11 mouse cellular contexts compared by ENCODE assay signal in genomic region chr1:162831838-162832573, GRCm38 (mm10). TPM values are rescaled to one million over a fixed set of nuclear protein-coding genes. Genes with fewer than 3 reads are reported as not detected.
DNase-seq lines count a peak whose midpoint lies in the region; ATAC-seq lines count a peak whose summit lies in the region.
"Had no signal": no experiment of that assay in that cellular context is flagged by ENCODE, and none has a peak within 500 bp of the region (broad histone marks: within the 10 kb centered on the region; RNA-seq: fewer than 3 reads in every experiment).

No protein-coding gene starts in this region.

- intact Hi-C loops in heart, postnatal 14 days (cut with DNase I): no loop called here

- no peaks in the 10 kb centered on the region for H3K9me3 ChIP-seq in heart, embryonic 13.5 days
- H3K9me3 ChIP-seq in hindbrain, embryonic 15.5 days: no peaks in the 10 kb centered on the region
- no peaks in the 10 kb centered on the region for H3K9me3 ChIP-seq in midbrain, embryonic 16.5 days (replicated peaks; ENCODE audit: control insufficient read depth, low read length, poor library complexity, severe bottlenecking)
- H3K9me3 ChIP-seq: liver, embryonic 13.5 days had no signal

- H3K27me3 ChIP-seq in heart, embryonic 13.5 days (replicated peaks): no peaks in the 10 kb centered on the region
- no peaks in the 10 kb centered on the region for H3K27me3 ChIP-seq in hindbrain, embryonic 15.5 days
- H3K27me3 ChIP-seq in midbrain, embryonic 16.5 days (ENCODE audit: control insufficient read depth, insufficient read depth, low read depth, low read length): no peaks in the 10 kb centered on the region
- H3K27me3 ChIP-seq: liver, embryonic 13.5 days had no signal

- H3K36me3 ChIP-seq in heart, embryonic 13.5 days: no peaks in the 10 kb centered on the region
- no peaks in the 10 kb centered on the region for H3K36me3 ChIP-seq in hindbrain, embryonic 15.5 days
- H3K36me3 ChIP-seq in midbrain, embryonic 16.5 days (ENCODE audit: control insufficient read depth, insufficient read depth, low read length): no peaks in the 10 kb centered on the region
- H3K36me3 ChIP-seq: liver, embryonic 13.5 days had no signal

- no peaks in the 10 kb centered on the region; the same call in 1 of the 2 replicates for H3K4me1 ChIP-seq in heart, embryonic 13.5 days
- H3K4me1 ChIP-seq in hindbrain, embryonic 15.5 days (replicated peaks): peaks cover 15% of the 10 kb centered on the region
- peaks cover 15% of the 10 kb centered on the region for H3K4me1 ChIP-seq in midbrain, embryonic 16.5 days (ENCODE audit: control insufficient read depth, insufficient read depth, low read length)
- H3K4me1 ChIP-seq: liver, embryonic 13.5 days had no signal

- WGBS in heart, embryonic 13.5 days: 17% methylated on average over 5 of the region's 5 CpGs
- WGBS in hindbrain, embryonic 15.5 days: 1% methylated on average over 5 of the region's 5 CpGs
- WGBS in midbrain, embryonic 16.5 days: 3% methylated on average over 5 of the region's 5 CpGs

- no peak for DNase-seq in heart, postnatal 14 days
- DNase-seq in embryo, embryonic 9.5 days (ENCODE audit: extremely low spot score): peak; percentile 75
- DNase-seq in thymus, adult 18-20 months: no peak
- DNase-seq in cerebellum, adult 9-11 months: no peak
- no peak for DNase-seq in kidney, postnatal 4 days
- DNase-seq: heart, postnatal 10 days; liver, embryonic 13.5 days; thymus, adult 2 months had no signal

- no peak overlapping the region for H3K27ac ChIP-seq in heart, embryonic 13.5 days (replicated peaks)
- peak overlapping the region; percentile 70 for H3K27ac ChIP-seq in hindbrain, embryonic 15.5 days (replicated peaks)
- peak overlapping the region; percentile 74 for H3K27ac ChIP-seq in midbrain, embryonic 16.5 days (ENCODE audit: low read length)
- H3K27ac ChIP-seq: liver, embryonic 13.5 days had no signal

- no peak overlapping the region for H3K9ac ChIP-seq in heart, embryonic 13.5 days
- H3K9ac ChIP-seq in hindbrain, embryonic 15.5 days: no peak overlapping the region
- H3K9ac ChIP-seq in midbrain, embryonic 16.5 days (ENCODE audit: low read depth, low read length): peak overlapping the region; percentile 26; the same call in 1 of the 2 replicates
- H3K9ac ChIP-seq: liver, embryonic 13.5 days had no signal

- peak overlapping the region; percentile 37 for H3K4me2 ChIP-seq in heart, embryonic 13.5 days
- H3K4me2 ChIP-seq in hindbrain, embryonic 15.5 days: peak overlapping the region; percentile 49
- H3K4me2 ChIP-seq in midbrain, embryonic 16.5 days (ENCODE audit: low read length): peak overlapping the region; percentile 50
- H3K4me2 ChIP-seq: liver, embryonic 13.5 days had no signal

- no peak for ATAC-seq in heart, embryonic 13.5 days (ENCODE audit: extremely low read depth, insufficient number of reproducible peaks, low FRiP score, low TSS enrichment)
- ATAC-seq in hindbrain, embryonic 15.5 days (ENCODE audit: low FRiP score, low read depth): peak; percentile 95
- ATAC-seq in midbrain, embryonic 16.5 days: peak; percentile 97

- H3K4me3 ChIP-seq in heart, embryonic 13.5 days: 0 out of 2 replicates have a peak overlapping the region, but pooled peaks have one; percentile 8
- peak overlapping the region; percentile 5; the same call in 1 of the 2 replicates for H3K4me3 ChIP-seq in hindbrain, embryonic 15.5 days
- peak overlapping the region; percentile 18 for H3K4me3 ChIP-seq in midbrain, embryonic 16.5 days (ENCODE audit: low read depth, low read length)
- H3K4me3 ChIP-seq: liver, embryonic 13.5 days had no signal

RNA-seq across cellular contexts. Expression of gene Fmo4, which starts 18.2 kb away (rescaled TPM):
- polyA plus RNA-seq in heart, embryonic 13.5 days (2015; fragmentation: Nextera tagmentation; extraction: Ambion mirVana): 0.08 and 0.38 TPM in 2 replicates
- under 1 TPM in 1 of 2 experiments, not detected in 1; 0.31 TPM for total RNA-seq in heart, postnatal 14 days (2021)
- polyA plus RNA-seq in hindbrain, embryonic 15.5 days (2015; fragmentation: Nextera tagmentation; extraction: Ambion mirVana): 0.30 and 0.60 TPM in 2 replicates
- polyA plus RNA-seq in midbrain, embryonic 16.5 days (2015; fragmentation: Nextera tagmentation; extraction: Ambion mirVana): 0.38 and 0.81 TPM in 2 replicates

RNA-seq across cellular contexts. Expression of gene Fmo1, which starts 34.4 kb away (rescaled TPM):
- polyA plus RNA-seq in heart, embryonic 13.5 days (2015; fragmentation: Nextera tagmentation; extraction: Ambion mirVana): 2.5 and 3.7 TPM in 2 replicates
- total RNA-seq in heart, postnatal 14 days (2021): 10 to 100 TPM; 32.4 to 46.2 TPM
- polyA plus RNA-seq in hindbrain, embryonic 15.5 days (2015; fragmentation: Nextera tagmentation; extraction: Ambion mirVana): 28.9 and 31.1 TPM in 2 replicates
- 23.0 and 32.3 TPM in 2 replicates for polyA plus RNA-seq in midbrain, embryonic 16.5 days (2015; fragmentation: Nextera tagmentation; extraction: Ambion mirVana)
